Mouse (Mus musculus) c-Kit-negative CD71-positive TER-119-positive erythroid progenitor cells, embryonic 14.5 days (primary cell): ENCODE data around the gene Rap2b.

Experiments
- DNase-seq: peaks from one replicate; pipeline ENCODE4 v3.0.0-alpha.2; 2013; ENCODE audit warnings: low read depth, low spot score

Rap2b gene

GRCm38 (mm10) chr3:61361338-61361737, at the start of gene Rap2b:
Gene Rap2b (plus strand): TSS chr3:61361638.
- DNase-seq = no peak

GRCm38 (mm10) chr3:61315002-61315401, 46.4 kb upstream of the Rap2b start:
- DNase-seq = no peak

GRCm38 (mm10) chr3:61320031-61320430, 41.4 kb upstream of the Rap2b start:
- no peak for DNase-seq

- DNase-seq = no peak
Measured at GRCm38 (mm10) chr3:61321632-61322031, 39.8 kb upstream of the Rap2b start.

GRCm38 (mm10) chr3:61336205-61336604, 25.2 kb upstream of the Rap2b start:
- no peak for DNase-seq

- no peak for DNase-seq
Measured at GRCm38 (mm10) chr3:61337230-61337629, 24.2 kb upstream of the Rap2b start.

- no peak for DNase-seq
Measured at GRCm38 (mm10) chr3:61340321-61340720, 21.1 kb upstream of the Rap2b start.

- DNase-seq = no peak
Measured at GRCm38 (mm10) chr3:61344031-61344430, 17.4 kb upstream of the Rap2b start.

- no peak for DNase-seq
Measured at GRCm38 (mm10) chr3:61345636-61346035, 15.8 kb upstream of the Rap2b start.

- DNase-seq = no peak
Measured at GRCm38 (mm10) chr3:61348036-61348614, 13.3 kb upstream of the Rap2b start.

- DNase-seq = no peak
Measured at GRCm38 (mm10) chr3:61349433-61349832, 12.0 kb upstream of the Rap2b start.

GRCm38 (mm10) chr3:61355464-61355863, 6.0 kb upstream of the Rap2b start:
- DNase-seq = no peak

- DNase-seq = no peak
Measured at GRCm38 (mm10) chr3:61358107-61358506, 3.3 kb upstream of the Rap2b start.

- no peak for DNase-seq
Measured at GRCm38 (mm10) chr3:61358756-61359293, 2.6 kb upstream of the Rap2b start.

GRCm38 (mm10) chr3:61362821-61363160, 1.4 kb downstream of the Rap2b start:
- no peak for DNase-seq

GRCm38 (mm10) chr3:61363161-61363988, 1.9 kb downstream of the Rap2b start:
- DNase-seq = peak; percentile 22

GRCm38 (mm10) chr3:61363989-61364660, 2.7 kb downstream of the Rap2b start:
- peak; percentile 75 for DNase-seq

GRCm38 (mm10) chr3:61364661-61364977, 3.2 kb downstream of the Rap2b start:
- DNase-seq = no peak

GRCm38 (mm10) chr3:61364978-61365778, 3.7 kb downstream of the Rap2b start:
- DNase-seq = peak; percentile 20

GRCm38 (mm10) chr3:61365779-61366373, 4.4 kb downstream of the Rap2b start, which contains the start of gene B430305J03Rik:
Gene B430305J03Rik (minus strand): TSS chr3:61365951.
- no peak for DNase-seq

- DNase-seq = no peak
Measured at GRCm38 (mm10) chr3:61368446-61368845, 7.0 kb downstream of the Rap2b start.
